Mouse (Mus musculus) forebrain, embryonic 13.5 days (tissue): ENCODE measurements around the gene Cltb. TPM values are rescaled to one million over a fixed set of nuclear protein-coding genes. Genes with fewer than 3 reads are reported as not detected.

ENCODE experiments used
- ATAC-seq: fragments of 200-750 bp; cut with Nextera tagmentation; 2 replicates; pipeline ENCODE4 v1.8.0; 2017
- H3K27ac ChIP-seq: fragments of 300-500 bp; sonication (generic); 2 replicates; pipeline ENCODE4 v1.5.1; 2015; ENCODE audit warnings: inconsistent platforms, mild to moderate bottlenecking, moderate library complexity
- H3K27me3 ChIP-seq: fragments of 300-500 bp; sonication (generic); 2 replicates; pipeline ENCODE4 v1.6.1; 2015; ENCODE audit warnings: mild to moderate bottlenecking, inconsistent platforms
- H3K36me3 ChIP-seq: fragments of 300-500 bp; sonication (generic); 2 replicates; pipeline ENCODE4 v1.6.1; 2015; ENCODE audit warnings: mild to moderate bottlenecking, inconsistent platforms; ENCODE audit not compliant: poor library complexity, severe bottlenecking
- H3K4me1 ChIP-seq: fragments of 300-500 bp; sonication (generic); 2 replicates; pipeline ENCODE4 v1.6.1; 2015; ENCODE audit warnings: inconsistent platforms
- H3K4me2 ChIP-seq: fragments of 300-500 bp; sonication (generic); 2 replicates; pipeline ENCODE4 v1.6.1; 2015; ENCODE audit warnings: inconsistent platforms, mild to moderate bottlenecking, moderate library complexity
- H3K4me3 ChIP-seq: fragments of 300-500 bp; sonication (generic); 2 replicates; pipeline ENCODE4 v1.5.1; 2015; ENCODE audit warnings: mild to moderate bottlenecking, inconsistent platforms
- H3K9ac ChIP-seq: fragments of 300-500 bp; sonication (generic); 2 replicates; pipeline ENCODE4 v1.6.1; 2015; ENCODE audit warnings: mild to moderate bottlenecking, inconsistent platforms
- H3K9me3 ChIP-seq: fragments of 300-500 bp; sonication (generic); replicated peaks from 2 replicates; pipeline ENCODE4 v1.6.1; 2016; ENCODE audit warnings: inconsistent platforms
- WGBS: fragments of 180-500 bp; shearing (Covaris S2); methylation state at CpG from one replicate; pipeline ENCODE4 v1.1.7; 2015; 5-methylcytosine and 5-hydroxymethylcytosine counted together
- microRNA-seq: library from miRNA; unstranded; fragments of <30 nt; microRNA quantifications from one replicate; pipeline ENCODE4, GENCODE M21; 2016
- polyA plus RNA-seq: library from polyadenylated mRNA; unstranded; fragments of >200 nt; fragmentation: Nextera tagmentation; extraction: Ambion mirVana; gene quantifications from 2 replicates; pipeline ENCODE4 v1.2.1, GENCODE M21; 2015

Cltb gene
- polyA plus RNA-seq, 1 experiment from 2014 or later: 57.2 TPM

- no peaks in the 10 kb centered on the region for H3K9me3 ChIP-seq
- 89% methylated on average over 3 of the region's 3 CpGs for WGBS
- H3K27me3 ChIP-seq: no peaks in the 10 kb centered on the region
- no peak overlapping the region for H3K4me3 ChIP-seq
- no peak overlapping the region for H3K9ac ChIP-seq
- H3K4me1 ChIP-seq: no peaks in the 10 kb centered on the region
- no peak for ATAC-seq
- no peak overlapping the region for H3K27ac ChIP-seq
- no peak overlapping the region for H3K4me2 ChIP-seq
- H3K36me3 ChIP-seq: peaks cover 97% of the 10 kb centered on the region
These were observed 54.3 kb downstream of the Cltb start for GRCm38 (mm10) chr13:54556796-54557195.

GRCm38 (mm10) chr13:54556176-54556575, 55.0 kb downstream of the Cltb start:
- Histone ChIP-seq H3K9me3 (no peaks in the 10 kb centered on the region), H3K4me3 (no peak overlapping the region), H3K27me3 (no peaks in the 10 kb centered on the region), H3K4me1 (no peaks in the 10 kb centered on the region), H3K27ac (no peak overlapping the region), H3K9ac (no peak overlapping the region), H3K4me2 (no peak overlapping the region), H3K36me3 (peaks cover 97% of the 10 kb centered on the region)
- 94% methylated on average over 9 of the region's 9 CpGs for WGBS
- ATAC-seq: no peak

DNA sequence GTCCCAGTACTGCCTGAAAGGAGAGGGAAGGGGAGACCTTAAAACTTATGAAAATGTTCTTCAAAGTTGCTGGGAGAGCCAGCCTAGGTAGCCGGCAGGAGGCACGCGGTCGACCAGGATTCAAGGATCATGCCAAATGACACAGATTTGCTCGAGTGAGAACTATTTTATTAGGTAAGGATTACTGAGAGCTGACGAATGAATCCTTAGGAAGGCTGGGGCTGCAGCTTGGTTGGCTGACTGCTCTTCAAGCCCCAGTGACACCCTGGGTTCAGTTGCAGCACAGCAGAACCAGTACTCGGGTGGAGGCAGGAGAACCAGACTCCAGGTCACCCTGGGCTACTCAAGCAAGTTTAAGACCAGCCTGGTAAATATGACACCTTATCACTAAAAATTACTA, 63.1 kb downstream of the Cltb start:
- Histone ChIP-seq H3K9me3 (no peaks in the 10 kb centered on the region), H3K36me3 (peaks cover 71% of the 10 kb centered on the region), H3K9ac (no peak overlapping the region), H3K4me3 (no peak overlapping the region), H3K27me3 (no peaks in the 10 kb centered on the region), H3K4me2 (no peak overlapping the region), H3K4me1 (no peaks in the 10 kb centered on the region), H3K27ac (no peak overlapping the region)
- 89% methylated on average over 7 of the region's 7 CpGs for WGBS
- ATAC-seq: no peak

Small RNAs within 50 kb of the gene (microRNA-seq; reads per million reads assigned to microRNA genes)
- gene Gm24195: not detected

Other genes with a start within 250 kb of the Cltb start
- gene Cplx2, start 240.0 kb downstream of the Cltb start, polyA plus RNA-seq: 20.0 and 22.8 TPM in 2 replicates
- gene Thoc3, start 142.5 kb downstream of the Cltb start, polyA plus RNA-seq: 108 and 113 TPM in 2 replicates
- gene Simc1, start 107.6 kb downstream of the Cltb start, polyA plus RNA-seq: 17.7 and 17.8 TPM in 2 replicates
- 262 and 276 TPM in 2 replicates for gene 4833439L19Rik, start 45.9 kb downstream of the Cltb start, polyA plus RNA-seq
- gene Arl10, start 36.3 kb downstream of the Cltb start, polyA plus RNA-seq: 52.1 and 53.5 TPM in 2 replicates
- gene Nop16, start 21.3 kb downstream of the Cltb start, polyA plus RNA-seq: 59.6 and 66.2 TPM in 2 replicates
- gene Higd2a, start 21.1 kb downstream of the Cltb start, polyA plus RNA-seq: 204 and 209 TPM in 2 replicates
- gene Faf2, start 10.4 kb upstream of the Cltb start, polyA plus RNA-seq: 69.4 and 73.2 TPM in 2 replicates
- 98.6 and 98.8 TPM in 2 replicates for gene Rnf44, start 82.6 kb upstream of the Cltb start, polyA plus RNA-seq
- gene Cdhr2, start 90.1 kb upstream of the Cltb start, polyA plus RNA-seq: 0.05 TPM in 1 of 2 replicates, not detected in the other
- gene Gprin1, start 138.5 kb upstream of the Cltb start, polyA plus RNA-seq: 3.5 TPM in 2 replicates
- 9.1 and 10.6 TPM in 2 replicates for gene Sncb, start 155.3 kb upstream of the Cltb start, polyA plus RNA-seq
- not detected in 2 replicates for gene Eif4e1b, start 172.7 kb upstream of the Cltb start, polyA plus RNA-seq
- 11.9 and 15.0 TPM in 2 replicates for gene Tspan17, start 178.0 kb upstream of the Cltb start, polyA plus RNA-seq